Mouse (Mus musculus) limb, embryonic 11.5 days (tissue): ENCODE data around the gene Rgn. TPM values are rescaled to one million over a fixed set of nuclear protein-coding genes. Genes with fewer than 3 reads are reported as not detected.

Experiments
- ATAC-seq: fragments of 200-750 bp; cut with Nextera tagmentation; 2 replicates; pipeline ENCODE4 v1.8.0; 2017; ENCODE audit warnings: low read depth; ENCODE audit not compliant: insufficient number of reproducible peaks, low FRiP score, low TSS enrichment
- DNase-seq: peaks from one replicate; pipeline ENCODE4 v3.0.0-alpha.2; 2015; ENCODE audit warnings: low spot score
- H3K27ac ChIP-seq: fragments of 300-500 bp; sonication (generic); replicated peaks from 2 replicates; pipeline ENCODE4 v1.5.1; 2014; ENCODE audit warnings: low read depth, mild to moderate bottlenecking, low read length
- H3K27me3 ChIP-seq: fragments of 300-500 bp; sonication (generic); 2 replicates; pipeline ENCODE4 v1.6.1; 2014; ENCODE audit warnings: mild to moderate bottlenecking, low read length, mixed read lengths; ENCODE audit not compliant: control insufficient read depth, insufficient read depth
- H3K36me3 ChIP-seq: fragments of 300-500 bp; sonication (generic); 2 replicates; pipeline ENCODE4 v1.6.1; 2014; ENCODE audit warnings: mild to moderate bottlenecking, low read length, moderate library complexity, mixed read lengths; ENCODE audit not compliant: control insufficient read depth, insufficient read depth
- H3K4me1 ChIP-seq: fragments of 300-500 bp; sonication (generic); 2 replicates; pipeline ENCODE4 v1.6.1; 2014; ENCODE audit warnings: low read length, mixed read lengths; ENCODE audit not compliant: control insufficient read depth, insufficient read depth
- H3K4me2 ChIP-seq: fragments of 300-500 bp; sonication (generic); 2 replicates; pipeline ENCODE4 v1.6.1; 2014; ENCODE audit warnings: low read depth, mild to moderate bottlenecking, moderate library complexity; ENCODE audit not compliant: severe bottlenecking
- H3K4me3 ChIP-seq: fragments of 300-500 bp; sonication (generic); 2 replicates; pipeline ENCODE4 v1.5.1; 2014; ENCODE audit warnings: low read depth, low read length
- H3K9ac ChIP-seq: fragments of 300-500 bp; sonication (generic); 2 replicates; pipeline ENCODE4 v1.6.1; 2014; ENCODE audit warnings: mild to moderate bottlenecking, low read length
- H3K9me3 ChIP-seq: fragments of 300-500 bp; sonication (generic); 2 replicates; pipeline ENCODE4 v1.6.1; 2016; ENCODE audit warnings: low read length; ENCODE audit not compliant: control insufficient read depth
- WGBS: fragments of 180-500 bp; shearing (Covaris S2); extraction: QIAGEN DNeasy Blood & Tissue Kit; methylation state at CpG from one replicate; pipeline ENCODE4 v1.1.7; 2014; 5-methylcytosine and 5-hydroxymethylcytosine counted together
- polyA plus RNA-seq: library from polyadenylated mRNA; unstranded; fragments of >200 nt; fragmentation: Nextera tagmentation; extraction: Ambion mirVana; gene quantifications from 2 replicates; pipeline ENCODE4 v1.2.1, GENCODE M21; 2014

Gene Rgn
- polyA plus RNA-seq, 1 experiment from 2014 or later = not detected

DNA sequence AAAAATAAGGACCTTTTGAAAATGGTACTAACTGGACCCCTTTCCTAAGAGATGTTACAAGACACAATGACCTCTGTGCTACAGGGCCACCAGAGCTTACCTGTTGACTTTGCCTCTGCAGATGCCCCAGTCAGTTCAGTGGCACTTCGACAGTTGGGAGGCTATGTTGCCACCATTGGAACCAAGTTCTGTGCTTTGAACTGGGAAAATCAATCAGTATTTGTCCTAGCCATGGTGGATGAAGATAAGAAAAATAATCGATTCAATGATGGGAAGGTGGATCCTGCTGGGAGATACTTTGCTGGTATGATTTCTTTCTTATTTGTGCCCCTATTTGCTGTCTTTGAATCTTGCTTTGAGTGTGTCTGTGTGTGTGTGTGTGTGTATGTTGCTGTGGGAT lies 2.6 kb downstream of the Rgn start:
- no peak for ATAC-seq
- no peak for DNase-seq
- H3K27ac ChIP-seq = no peak overlapping the region
- H3K4me2 ChIP-seq = no peak overlapping the region
- no peaks in the 10 kb centered on the region for H3K27me3 ChIP-seq
- no peaks in the 10 kb centered on the region for H3K4me1 ChIP-seq
- no peak overlapping the region for H3K9ac ChIP-seq
- no peak overlapping the region for H3K4me3 ChIP-seq
- no peaks in the 10 kb centered on the region for H3K36me3 ChIP-seq
- no peaks in the 10 kb centered on the region for H3K9me3 ChIP-seq
- 87% methylated on average over 2 of the region's 2 CpGs for WGBS

DNA sequence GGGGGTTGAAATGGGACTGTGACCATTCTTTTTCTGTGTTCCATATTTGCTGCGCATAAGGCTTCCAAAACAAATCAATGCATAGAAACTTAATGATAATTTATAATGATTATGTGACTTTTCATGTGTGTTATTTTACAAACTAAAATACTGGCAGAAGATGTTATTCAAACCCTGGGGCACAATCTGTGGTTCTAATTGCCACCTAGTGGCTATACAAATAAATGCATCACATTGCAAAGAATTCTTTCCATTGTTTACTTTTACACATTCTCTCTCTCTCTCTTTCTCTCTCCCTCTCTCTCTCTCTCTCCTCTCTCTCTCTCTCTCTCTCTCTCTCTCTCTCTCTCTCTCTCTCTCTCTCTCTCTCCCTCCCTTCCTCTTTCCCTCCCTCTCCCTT lies 12.3 kb downstream of the Rgn start:
- DNase-seq = no peak
- 40% methylated on average over 1 of the region's 1 CpGs for WGBS

DNA sequence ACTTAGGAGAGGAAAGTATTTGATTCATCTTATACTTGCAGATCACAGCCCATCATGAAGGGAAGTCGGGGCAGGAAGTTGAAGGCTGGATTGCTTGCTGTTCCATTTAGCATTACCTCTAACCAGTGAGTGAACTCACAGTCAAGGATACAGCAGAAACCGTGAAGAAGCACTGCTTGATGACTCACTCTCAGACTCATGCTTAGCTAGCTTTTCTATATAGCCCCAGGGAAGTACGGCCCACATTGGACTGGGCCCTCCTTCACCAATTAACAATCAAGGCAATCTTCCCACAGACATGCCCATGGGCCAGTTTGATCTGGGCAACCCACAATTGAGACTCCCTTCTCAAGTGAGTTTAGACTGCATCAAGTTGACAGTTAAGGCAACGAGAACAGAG lies 14.4 kb downstream of the Rgn start:
- 77% methylated on average over 4 of the region's 4 CpGs for WGBS
- Histone ChIP-seq H3K27ac (no peak overlapping the region), H3K9ac (no peak overlapping the region), H3K4me1 (no peaks in the 10 kb centered on the region), H3K4me3 (no peak overlapping the region), H3K4me2 (no peak overlapping the region), H3K36me3 (no peaks in the 10 kb centered on the region), H3K9me3 (no peaks in the 10 kb centered on the region), H3K27me3 (no peaks in the 10 kb centered on the region)
- no peak for ATAC-seq
- DNase-seq = no peak

More for the DNA sequence above, 12.3 kb downstream of the Rgn start:
- no peak for ATAC-seq
- no peak overlapping the region for H3K27ac ChIP-seq
- no peaks in the 10 kb centered on the region for H3K9me3 ChIP-seq
- no peak overlapping the region for H3K4me3 ChIP-seq
- no peak overlapping the region for H3K9ac ChIP-seq
- H3K4me2 ChIP-seq = no peak overlapping the region
- H3K4me1 ChIP-seq = no peaks in the 10 kb centered on the region
- H3K27me3 ChIP-seq = no peaks in the 10 kb centered on the region
- no peaks in the 10 kb centered on the region for H3K36me3 ChIP-seq

DNA sequence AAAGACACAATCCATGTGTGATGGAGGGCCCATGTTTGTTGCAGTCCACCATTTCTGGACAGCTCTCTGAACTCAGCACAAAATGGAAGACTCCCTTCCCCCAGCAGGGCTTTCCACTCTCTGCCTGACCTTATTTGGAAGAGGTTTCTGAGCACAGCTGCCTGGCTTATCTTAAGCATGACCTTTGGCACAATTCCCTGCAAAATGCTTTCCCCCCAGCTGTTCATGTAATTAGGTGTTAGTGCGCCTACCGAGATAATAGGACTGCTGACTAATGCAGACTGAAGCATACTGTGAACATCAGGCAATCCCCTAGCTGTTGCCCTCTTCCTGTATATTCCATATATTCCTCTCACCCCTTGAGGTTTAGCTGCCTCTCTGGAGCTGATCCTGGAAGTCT lies 21.4 kb downstream of the Rgn start:
- 41% methylated on average over 2 of the region's 2 CpGs for WGBS
- Histone ChIP-seq H3K9ac (no peak overlapping the region), H3K27ac (no peak overlapping the region), H3K4me2 (no peak overlapping the region), H3K4me1 (no peaks in the 10 kb centered on the region), H3K27me3 (no peaks in the 10 kb centered on the region), H3K9me3 (no peaks in the 10 kb centered on the region), H3K4me3 (no peak overlapping the region), H3K36me3 (no peaks in the 10 kb centered on the region)
- DNase-seq (peak; percentile 31), ATAC-seq (no peak; the same call in 1 of the 2 replicates)

DNA sequence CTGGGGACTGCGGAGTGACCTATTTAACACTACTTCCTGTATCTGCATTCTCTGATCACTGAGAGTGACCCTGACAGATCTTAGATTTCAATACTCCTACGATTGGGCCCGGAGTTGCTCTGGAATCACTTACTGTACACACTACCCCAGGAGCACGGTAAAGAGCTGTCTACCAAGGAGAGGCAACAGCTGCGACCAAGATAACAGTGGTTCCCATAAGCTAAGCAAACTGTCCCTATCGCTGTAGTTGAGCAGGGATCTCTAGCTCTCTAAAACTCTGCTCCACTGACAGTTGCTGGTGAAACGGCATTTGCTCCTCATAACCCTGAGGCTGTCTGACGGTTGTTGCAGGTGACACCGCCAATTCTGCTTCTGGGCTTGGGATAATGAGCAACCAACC lies 23.1 kb downstream of the Rgn start:
- Histone ChIP-seq H3K4me3 (no peak overlapping the region), H3K27me3 (no peaks in the 10 kb centered on the region), H3K27ac (no peak overlapping the region), H3K9ac (no peak overlapping the region), H3K4me1 (no peaks in the 10 kb centered on the region), H3K9me3 (no peaks in the 10 kb centered on the region), H3K36me3 (no peaks in the 10 kb centered on the region), H3K4me2 (no peak overlapping the region)
- WGBS = 76% methylated on average over 9 of the region's 9 CpGs
- no peak for ATAC-seq
- DNase-seq = no peak

DNA sequence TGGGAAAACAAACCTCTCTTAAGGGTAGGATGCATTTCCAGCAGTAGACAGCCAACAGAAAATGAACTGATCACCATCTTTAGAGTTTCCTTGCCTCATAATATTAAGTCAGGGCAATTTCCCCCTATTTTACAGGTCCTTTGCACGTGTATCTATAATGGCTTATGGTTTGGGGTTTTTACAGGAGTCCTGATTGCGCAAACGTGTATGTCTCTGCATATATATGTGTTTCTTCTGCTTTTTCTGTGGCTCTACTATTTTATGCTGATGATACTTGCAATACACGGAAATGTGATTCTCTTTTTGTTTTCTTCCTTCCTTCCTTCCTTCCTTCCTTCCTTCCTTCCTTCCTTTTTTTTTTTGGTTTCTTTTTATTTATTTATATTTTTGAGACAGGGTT lies 24.3 kb downstream of the Rgn start:
- no peak for DNase-seq
- WGBS = 94% methylated on average over 4 of the region's 4 CpGs
- no peaks in the 10 kb centered on the region for H3K9me3 ChIP-seq
- no peak overlapping the region for H3K4me2 ChIP-seq
- H3K27ac ChIP-seq = no peak overlapping the region
- ATAC-seq = no peak
- H3K9ac ChIP-seq = no peak overlapping the region
- no peaks in the 10 kb centered on the region for H3K36me3 ChIP-seq
- H3K4me1 ChIP-seq = no peaks in the 10 kb centered on the region
- no peaks in the 10 kb centered on the region for H3K27me3 ChIP-seq
- no peak overlapping the region for H3K4me3 ChIP-seq

DNA sequence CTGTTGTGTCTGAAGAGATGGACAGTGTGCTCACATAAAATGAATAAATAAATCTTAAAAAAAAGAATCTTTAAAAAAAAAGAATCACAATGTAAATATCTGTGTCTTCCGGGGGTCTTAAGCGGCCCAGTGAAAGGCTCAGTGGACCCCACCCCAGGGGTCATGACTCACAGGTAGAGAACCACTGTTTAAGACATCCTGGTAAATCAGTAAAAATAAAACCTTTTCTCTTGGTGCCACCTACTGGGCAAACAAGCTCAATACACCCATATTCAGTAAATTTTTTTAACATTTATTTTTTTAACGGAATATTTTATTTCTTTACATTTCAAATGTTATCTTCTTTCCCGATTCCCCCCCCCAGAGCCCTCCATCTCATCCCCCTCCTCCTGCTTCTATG lies 38.4 kb downstream of the Rgn start:
- Histone ChIP-seq H3K4me1 (no peaks in the 10 kb centered on the region), H3K27ac (no peak overlapping the region), H3K9ac (no peak overlapping the region), H3K27me3 (no peaks in the 10 kb centered on the region), H3K36me3 (no peaks in the 10 kb centered on the region), H3K9me3 (no peaks in the 10 kb centered on the region), H3K4me3 (no peak overlapping the region), H3K4me2 (no peak overlapping the region)
- 28% methylated on average over 4 of the region's 4 CpGs for WGBS
- DNase-seq (no peak), ATAC-seq (no peak)

DNA sequence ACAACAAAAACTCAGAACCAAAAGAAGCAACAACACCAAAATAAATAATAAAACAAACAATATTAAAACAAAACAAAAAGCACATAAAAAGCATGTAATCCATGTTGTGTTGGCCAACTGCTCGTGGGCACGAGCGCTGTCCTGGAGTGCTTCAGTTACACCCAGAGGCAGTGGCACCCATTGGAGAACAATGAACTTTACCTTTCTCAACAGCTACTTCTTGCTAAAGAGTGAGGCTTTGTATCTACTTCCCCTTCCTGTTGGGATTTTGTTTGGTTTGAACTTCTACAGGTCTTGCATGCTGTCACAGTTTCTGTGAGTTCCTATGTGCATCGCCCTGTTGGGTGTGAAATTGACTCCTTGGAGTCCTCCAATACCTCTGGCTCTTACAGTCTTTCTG lies 58.9 kb downstream of the Rgn start:
- no peaks in the 10 kb centered on the region for H3K9me3 ChIP-seq
- no peak overlapping the region for H3K9ac ChIP-seq
- no peak overlapping the region for H3K4me2 ChIP-seq
- 94% methylated on average over 4 of the region's 4 CpGs for WGBS
- no peaks in the 10 kb centered on the region for H3K27me3 ChIP-seq
- DNase-seq = no peak
- H3K4me3 ChIP-seq = no peak overlapping the region
- H3K27ac ChIP-seq = no peak overlapping the region
- no peak for ATAC-seq
- no peaks in the 10 kb centered on the region for H3K4me1 ChIP-seq
- H3K36me3 ChIP-seq = no peaks in the 10 kb centered on the region
